Mouse (Mus musculus) frontal cortex, postnatal 25 days (tissue): Measurements from ENCODE around the gene Peli2.

Experiments
- DNase-seq, 2 experiments: peaks; one replicate each; pipeline ENCODE4 v3.0.0; 2022; ENCODE audit warnings: low spot score in 2 of 2

The Peli2 gene

DNA sequence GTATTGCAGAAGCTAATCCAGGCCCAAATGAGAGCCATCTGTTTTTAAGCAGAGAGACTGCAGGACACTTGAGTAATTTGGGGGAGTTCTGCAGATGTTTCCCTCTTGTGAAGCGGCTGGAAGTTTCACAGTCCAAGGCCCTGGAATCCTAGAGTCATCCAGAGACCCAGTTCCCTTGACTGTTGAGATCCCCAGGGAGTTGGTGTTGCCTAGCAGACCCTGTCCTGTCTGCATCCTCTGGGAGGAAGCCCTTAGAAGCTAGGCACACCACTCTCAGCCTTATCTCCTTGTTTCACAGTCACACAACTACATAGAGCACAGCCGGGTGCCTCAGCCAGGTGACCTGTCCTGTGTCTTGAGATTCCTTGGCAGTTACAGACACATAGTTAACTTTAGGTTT is 30.9 kb downstream of the Peli2 start:
- no peak for DNase-seq

DNA sequence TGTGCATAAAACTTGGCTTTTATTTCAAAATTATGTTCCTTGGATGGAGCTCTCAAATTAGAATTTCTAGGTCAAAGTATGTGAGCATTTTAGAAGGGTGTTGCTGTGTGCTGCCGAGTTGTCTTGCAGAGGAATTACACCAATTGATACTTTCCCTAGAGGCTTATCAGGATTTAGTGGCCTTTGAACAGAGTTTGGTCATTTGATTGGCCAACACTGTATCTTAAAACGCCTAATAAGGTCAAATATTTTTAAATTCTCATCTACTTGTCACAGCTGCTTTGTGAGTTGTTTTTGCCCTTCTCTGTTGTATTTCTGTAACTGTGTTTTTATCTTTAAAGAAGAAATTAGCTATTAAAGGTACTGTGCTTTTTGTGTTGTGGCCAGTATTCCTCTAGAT is 32.4 kb downstream of the Peli2 start:
- no peak for DNase-seq

DNA sequence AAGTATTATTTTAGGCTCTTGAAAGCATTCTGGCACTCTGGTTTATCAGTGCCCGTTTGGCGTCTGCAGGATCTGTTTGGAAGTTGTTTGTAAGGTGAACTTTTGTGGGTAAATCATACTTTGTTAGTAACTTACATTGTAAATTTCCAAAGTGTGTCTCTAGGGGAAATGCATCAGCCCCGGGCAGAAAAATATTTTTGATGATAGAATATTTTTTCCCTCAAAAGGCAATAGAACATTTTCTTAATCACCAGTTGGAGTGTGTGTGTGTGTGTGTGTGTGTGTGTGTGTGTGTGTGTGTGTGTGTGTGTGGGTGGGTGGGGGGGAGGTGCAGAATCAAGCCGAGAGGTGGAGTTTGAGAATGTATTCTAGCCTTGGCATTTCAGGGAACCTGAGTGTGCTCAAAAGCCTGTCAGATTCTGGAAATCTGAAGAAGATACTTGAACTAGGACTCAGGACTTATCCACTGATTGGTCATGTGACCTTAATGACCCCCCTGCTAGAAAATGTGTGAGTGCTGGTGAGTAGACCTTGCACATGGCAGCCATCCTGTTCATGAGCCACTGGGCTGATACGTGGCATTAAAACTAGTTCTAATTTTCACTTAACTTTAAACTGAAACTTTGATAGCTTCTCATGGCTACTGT is 33.4 kb downstream of the Peli2 start:
- no peak for DNase-seq

DNA sequence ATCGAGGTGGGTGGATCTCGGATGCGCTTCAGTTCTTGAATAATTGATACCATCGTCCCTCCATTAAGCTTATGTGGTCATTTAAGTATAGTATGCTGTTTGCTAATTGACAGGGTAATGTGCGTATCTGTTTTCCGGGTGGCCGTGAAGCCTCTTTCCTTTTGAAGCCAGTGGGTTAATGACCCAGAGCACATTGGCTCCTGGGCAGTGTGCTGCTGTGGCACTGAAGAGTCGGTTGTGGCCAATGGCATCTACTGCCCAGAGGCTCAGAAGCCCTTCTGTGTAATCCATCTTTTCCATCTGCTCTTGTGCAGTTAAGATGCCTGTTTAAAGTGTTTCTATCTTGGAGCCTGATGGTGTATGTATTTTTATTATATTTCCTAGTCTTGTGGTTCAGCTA is 34.0 kb downstream of the Peli2 start:
- DNase-seq = no peak

DNA sequence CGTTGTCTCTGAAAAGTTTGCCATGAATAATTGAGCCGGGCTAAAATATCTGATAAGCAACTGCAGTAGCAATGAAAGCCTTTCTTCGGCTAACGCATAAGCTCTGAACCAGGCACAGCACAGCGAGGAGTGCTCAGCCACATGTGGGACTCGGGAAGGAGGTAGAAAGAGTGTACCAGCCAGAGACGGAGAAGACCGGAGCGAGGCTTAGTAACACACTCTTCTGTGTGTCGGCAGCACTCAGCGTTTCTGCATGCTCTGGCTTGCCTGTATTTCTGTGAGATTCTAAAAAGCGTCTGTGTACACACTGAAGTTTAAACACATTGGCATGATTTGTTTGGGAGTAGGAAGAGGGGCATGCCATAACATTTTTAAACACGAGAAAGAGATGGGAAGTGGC is 34.5 kb downstream of the Peli2 start:
- DNase-seq = no peak

DNA sequence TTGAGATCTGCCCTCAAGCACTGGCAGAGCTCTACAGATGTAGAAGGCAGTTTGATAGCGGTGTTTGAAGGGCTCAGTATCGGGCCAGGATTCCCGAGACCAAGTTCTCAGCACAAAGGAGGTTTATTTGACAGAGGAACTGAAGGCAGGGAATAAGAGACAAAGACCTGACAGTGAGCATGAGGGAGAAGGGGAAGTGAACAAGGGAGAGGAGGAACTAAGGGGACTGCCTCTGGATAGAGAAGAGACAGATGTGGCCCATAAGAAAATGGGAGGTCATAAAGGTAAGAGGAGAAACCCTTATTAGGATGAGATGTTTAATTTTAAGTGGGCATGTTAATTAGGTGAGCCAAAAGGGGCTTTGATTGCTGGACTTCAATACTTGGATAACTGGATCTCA is 36.5 kb downstream of the Peli2 start:
- no peak for DNase-seq

DNA sequence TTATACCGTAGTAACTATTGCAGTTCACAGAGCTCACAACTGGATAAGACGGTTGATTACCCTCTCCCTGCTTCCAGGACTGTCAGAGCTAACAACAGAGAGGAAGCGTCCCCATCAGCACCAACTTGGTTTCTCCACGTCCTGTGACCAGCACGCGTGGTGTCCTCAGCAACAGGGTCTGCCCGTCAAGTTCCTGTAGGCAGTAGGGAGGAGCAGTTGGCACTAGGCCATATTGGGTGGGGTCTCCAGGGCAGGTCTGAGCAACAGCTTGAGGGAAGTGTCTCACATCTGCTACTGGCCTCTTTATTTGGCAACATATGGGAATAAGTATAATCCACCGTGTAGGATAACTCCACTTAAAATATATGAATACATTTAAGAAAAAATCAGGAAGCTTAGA is 37.2 kb downstream of the Peli2 start:
- no peak for DNase-seq

DNA sequence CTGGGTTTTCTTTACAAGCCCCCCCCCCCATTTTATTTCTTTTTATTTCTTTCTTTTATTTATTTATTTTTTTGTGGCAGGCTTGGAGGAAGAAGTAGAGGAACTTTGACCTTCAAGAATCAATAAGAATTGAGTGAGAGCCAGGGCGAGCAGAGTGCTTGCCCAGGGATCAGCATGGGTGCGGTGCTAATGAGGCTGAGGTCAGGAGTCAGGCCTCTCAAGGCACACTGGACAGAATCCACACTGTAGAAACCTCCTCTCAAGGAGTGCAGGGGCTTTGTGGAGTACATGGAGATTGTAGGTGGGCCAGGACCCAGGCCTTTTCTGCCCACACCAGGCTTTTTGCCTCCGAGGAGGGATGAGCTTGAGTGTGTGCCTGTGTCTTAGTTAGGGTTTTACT is 38.8 kb downstream of the Peli2 start:
- DNase-seq = no peak

DNA sequence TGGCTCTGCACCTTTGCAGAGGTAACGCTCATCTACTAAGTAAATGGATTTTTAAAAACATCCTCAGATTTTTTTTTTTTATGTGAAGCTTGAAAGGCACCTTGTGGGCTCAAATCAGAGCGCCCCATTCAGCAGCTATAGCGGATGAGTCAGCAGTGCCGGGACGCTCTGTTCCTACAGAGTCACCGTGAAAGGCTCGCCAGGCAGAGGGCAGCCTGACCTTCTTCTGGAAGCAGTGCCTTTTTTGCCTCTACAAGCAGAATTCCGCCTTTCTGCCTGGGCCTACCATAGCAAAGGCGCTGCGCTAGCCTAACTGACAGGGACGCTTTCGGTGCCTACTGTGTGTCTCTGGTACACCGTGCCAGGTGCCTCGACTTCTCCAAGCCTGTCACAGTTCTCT is 41.8 kb downstream of the Peli2 start:
- no peak for DNase-seq

DNA sequence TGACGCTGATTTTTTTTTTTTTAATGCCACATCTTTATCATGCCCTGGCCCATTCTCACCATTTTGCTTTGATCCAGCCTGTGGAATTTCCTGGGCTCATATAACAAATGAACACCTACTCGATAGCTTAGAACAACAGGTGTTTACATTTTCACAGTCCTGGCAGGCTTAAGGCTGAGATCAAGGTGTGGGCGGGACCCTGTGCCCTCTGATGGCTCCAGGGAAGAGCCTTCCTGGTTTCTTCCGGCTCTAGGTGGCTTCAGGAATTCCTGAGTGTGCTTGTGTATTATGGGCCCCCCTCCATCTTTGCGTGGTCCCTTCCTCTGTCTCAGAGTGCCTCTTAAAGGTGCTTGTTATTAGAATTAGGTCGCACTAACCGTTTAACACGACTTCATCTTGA is 44.3 kb downstream of the Peli2 start:
- no peak for DNase-seq

DNA sequence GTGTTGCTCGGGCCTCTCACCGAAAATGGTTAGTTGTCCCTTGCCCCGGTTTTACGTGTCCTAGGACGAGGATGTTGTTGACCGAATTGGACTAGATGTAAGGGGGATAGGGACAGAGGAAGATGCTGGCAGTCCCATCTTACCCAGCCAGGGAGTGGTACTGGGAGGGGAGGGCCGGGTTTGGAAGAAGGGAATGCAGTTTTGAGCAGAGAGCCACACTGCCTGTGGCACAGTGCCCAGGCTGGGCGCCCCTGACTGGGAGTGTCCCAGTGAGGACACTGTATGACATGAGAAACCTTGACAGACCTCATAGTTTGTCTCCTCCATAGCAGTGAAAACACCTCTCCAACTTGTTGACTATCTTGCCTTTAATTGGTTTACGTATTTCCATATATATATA is 45.8 kb downstream of the Peli2 start:
- no peak for DNase-seq

DNA sequence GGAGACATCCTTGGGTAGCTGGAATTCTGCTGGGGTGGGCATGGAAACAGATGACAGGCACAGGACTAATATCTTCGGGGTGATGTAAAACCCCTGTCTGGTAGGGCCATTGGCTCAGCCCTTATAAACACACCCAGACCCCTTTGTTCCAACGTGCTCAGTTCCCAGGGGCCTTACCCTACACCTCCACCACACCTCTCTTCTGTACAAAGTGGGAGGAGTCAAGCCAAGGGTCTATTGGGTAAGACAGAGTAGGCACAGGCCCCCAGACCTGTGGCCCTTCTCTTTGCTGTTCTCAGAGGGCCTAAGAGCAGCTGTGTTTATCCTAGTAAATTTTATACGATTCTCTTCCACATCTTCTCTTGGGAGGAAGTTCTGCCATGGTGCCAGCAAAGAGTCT is 46.4 kb downstream of the Peli2 start:
- no peak for DNase-seq

DNA sequence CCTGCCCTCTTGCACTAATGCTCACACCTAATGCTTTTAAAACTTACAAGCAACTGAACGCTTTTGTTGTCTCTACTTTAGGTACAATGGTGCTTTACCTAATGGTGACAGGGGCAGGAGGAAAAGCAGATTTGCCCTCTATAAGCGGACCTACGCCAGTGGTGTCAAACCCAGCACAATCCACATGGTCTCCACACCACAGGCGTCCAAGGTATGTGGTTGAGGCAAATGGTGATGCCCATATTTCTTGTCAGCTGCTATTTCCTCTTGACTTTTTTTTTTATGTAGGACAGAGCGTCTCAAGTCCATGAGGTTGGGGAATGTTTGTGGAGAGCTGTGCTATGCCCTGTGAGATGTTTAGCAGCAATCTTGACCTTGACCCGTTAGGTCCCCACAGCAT is 47.5 kb downstream of the Peli2 start:
- DNase-seq = no peak

DNA sequence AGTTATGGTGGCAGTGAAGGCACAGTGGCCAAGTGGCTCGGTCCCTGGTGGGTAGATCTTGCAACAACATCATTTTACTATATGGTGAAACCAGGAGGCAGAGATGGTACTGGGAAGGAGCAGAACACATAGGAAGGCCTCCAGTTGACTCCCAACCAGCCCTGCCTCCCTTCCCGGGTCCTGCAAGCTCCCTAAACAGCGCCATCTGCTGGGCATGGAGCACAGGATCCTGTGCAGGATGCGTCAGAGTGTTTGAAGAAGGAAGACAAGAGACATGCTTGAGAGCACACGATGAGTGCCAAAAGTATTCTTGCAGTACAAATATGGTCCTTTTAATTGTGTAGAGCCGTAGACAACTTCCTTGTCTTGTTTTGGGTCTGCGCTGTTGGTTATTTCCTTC is 49.3 kb downstream of the Peli2 start:
- no peak for DNase-seq

DNA sequence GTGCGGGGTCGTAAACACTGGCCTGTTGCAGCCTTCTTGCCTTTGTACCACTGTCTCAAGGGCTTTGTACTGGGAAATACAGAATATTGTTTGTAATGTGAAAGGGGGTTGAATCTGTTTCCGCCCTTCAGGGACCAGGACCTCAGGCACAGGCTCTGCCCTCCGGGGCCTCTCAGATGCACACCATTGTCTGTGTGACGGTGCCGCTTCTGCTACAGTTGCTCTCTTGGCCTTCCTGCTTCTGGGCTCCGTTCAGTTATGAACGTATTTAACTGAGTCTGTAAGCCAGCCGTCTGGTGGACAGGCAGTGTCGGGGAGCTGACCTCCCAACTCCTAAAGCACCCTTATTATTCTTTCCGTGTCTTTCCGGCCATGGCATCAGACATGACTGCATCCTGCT is 50.6 kb downstream of the Peli2 start:
- no peak for DNase-seq

DNA sequence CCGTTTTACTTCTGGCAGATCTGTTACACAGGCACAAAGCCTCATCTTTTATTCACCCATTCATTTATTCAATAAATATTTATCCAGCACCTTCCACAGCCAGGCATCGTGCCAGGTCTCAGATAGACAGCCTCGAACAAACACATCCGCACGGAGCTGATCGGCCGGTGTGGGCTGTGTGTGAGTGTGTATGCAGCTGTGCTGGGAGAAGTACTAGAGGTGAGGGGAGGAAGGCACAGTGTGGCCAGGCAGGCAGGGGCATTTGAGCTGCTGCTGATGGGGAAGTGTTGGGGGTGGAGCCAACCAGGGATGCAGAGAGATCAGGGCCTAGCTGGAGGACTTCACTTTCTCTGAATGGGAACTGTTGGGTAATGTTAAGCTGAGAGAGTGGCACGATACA is 51.4 kb downstream of the Peli2 start:
- no peak for DNase-seq

DNA sequence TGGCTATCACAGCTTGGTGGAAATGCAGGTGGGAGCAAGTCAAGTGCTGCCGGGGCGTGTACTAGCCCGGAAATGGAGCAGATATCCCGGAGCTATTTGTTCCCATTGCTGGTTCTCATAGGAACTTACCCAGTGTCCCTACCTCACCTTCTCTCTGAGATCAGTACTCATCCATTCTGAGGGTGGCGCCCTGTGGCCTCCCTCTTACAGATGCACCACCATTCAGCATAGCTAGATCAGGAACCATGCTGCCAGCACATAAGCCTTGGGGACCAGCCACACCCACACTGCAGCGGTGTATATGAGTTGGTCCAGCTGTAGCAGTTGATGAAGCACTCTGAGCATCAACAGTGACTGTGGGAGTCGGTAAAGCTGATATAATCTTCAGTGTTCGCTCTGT is 52.3 kb downstream of the Peli2 start:
- DNase-seq = no peak

DNA sequence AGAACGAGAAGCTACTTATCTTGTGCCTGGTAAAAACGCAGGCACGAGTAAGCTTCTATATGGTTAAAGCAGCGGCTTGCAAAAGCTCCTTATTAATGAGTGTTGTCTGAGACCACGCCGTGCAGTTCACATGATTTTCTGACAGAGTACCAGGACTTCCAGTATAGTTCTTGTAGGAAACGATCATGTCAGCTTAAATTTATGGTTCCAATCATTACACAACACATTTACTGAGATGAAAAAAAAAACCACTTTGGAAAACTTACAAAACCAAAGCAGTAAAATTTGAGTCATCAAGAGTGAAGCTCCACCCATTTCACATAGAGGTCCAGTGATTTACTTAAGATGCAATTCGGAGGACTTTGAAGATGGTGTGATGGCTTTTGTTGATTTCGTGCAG is 53.2 kb downstream of the Peli2 start:
- DNase-seq = no peak

DNA sequence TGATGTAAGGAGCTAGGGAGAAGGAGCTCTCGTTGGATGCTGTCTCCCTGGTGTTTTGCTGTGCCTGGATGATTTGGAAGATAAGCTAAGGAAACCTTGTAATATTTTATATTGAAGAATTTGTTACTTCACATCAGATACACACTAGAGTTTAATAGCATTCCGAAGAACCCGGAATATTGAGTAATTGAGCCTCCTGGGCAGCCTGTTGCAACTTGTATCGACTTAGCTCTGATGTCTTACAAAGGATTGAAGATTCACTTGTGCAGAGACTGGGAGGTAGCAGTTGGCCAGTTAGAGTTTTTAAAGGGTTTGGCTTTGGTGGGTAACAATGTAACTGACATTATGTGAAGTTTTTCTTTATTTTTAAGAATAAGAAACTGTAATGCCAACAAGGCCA is 53.7 kb downstream of the Peli2 start:
- DNase-seq = no peak

DNA sequence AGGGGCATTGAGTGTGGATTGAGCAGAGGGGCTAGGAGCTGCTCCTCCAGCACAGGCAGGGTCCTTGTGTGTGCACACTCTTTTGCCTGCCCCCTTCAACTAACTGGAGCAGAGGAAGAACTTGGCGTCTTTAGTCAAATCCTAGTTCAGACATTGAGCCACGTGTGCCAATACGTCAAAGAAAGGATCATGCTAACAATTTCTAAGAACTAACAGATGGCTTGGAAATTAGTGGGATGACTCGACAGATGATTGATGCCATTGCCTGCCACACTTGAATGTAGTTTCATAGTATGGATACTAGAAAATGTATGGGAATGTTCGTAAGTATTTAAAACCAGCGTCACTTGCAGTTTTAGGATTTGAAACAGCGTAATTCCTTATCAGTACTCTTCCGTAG is 54.5 kb downstream of the Peli2 start:
- DNase-seq = no peak

DNA sequence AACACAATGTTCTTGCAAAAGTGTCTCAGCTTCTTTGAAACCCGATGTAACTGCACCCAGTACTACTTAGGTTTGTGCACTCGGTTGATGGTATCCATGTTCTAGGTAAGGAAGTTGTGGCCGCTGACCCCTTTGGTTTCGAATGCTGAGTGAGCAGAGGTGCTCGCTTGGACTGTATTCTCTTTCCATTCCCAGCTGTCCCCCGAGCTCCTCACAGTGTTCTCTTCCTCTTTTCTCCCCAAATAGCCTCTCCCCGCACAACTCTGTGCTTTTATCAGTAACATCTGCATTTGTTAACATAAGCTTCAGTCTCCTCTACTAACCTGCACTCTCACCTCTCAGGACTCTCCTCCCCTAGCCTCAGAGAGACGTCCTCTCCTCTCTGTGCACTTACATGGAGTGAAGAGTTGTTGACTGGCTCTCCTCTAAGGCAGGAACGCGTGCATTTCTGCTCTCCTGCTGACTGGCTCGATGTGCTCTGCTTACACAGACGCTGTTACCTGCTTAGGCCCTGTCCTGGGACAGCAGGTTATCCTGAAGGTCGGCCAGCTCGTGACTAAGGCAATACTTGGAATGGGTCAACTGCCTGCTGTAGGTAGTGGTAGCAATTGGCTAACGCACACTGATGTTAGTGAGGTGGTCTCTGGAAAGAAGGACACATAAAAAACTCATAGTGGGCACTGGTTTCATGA is 57.8 kb downstream of the Peli2 start:
- no peak for DNase-seq

DNA sequence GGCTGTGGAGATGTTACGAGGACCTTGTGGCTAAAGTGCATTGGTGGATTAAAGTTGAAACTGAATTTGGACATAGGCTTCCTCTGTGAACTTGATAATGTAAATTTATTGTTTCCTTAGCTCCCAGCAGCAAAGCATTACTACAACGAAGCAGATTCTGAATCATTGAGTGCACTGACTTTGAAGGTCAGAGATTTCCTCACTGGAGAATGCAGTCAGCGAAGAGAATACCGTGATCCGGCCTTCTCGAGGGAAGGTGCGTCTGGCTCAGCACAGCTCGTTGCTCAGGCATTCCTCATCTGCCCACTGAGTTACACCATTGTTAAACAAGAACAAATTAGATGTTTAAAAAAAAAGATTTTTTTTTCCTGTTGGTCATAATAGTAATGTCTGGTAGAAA is 58.4 kb downstream of the Peli2 start:
- no peak for DNase-seq

DNA sequence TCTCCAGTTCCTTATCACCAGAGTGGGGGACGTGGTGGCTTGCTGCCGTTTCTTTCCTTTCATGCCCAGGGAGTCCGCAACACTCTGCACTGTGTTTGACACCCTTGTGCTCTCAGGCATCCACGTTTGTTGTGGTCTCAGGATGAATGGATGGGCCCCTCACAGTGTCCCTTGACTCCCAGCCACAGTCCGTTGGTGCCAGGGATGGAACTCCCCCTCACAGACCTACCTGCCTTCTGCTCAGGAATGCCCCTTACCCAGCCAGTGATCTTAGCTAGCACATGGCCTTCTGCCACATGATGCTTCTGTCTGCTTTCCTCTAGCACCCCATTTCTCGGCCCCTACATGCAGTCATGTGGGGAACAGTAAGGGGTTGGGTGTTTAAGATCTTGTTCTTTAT is 65.7 kb downstream of the Peli2 start:
- no peak for DNase-seq

DNA sequence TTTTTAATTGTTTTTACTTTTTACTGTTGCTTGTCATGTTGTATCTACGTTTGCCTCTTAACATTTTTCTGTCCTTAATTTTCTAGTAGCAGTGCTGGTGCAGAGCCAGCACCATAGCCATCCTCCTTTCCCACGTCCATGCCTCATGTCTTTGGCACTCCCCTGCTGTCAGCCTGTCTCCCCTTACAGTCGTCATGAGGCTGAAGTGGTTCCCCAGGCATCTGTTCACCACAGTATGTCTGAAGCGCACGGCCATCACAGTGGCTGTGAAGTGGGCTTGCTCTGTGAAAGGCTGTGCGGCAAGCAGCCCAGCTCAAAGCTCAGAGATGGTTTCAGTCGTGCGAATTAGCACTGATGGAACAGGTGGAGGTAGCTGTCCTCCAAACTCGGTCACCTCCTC is 66.5 kb downstream of the Peli2 start:
- DNase-seq = no peak
